Mouse (Mus musculus) neural tube, embryonic 11.5 days (tissue): ENCODE measurements around the gene Fig4. TPM values are rescaled to one million over a fixed set of nuclear protein-coding genes. Genes with fewer than 3 reads are reported as not detected.

Source experiments
- ATAC-seq: fragments of 200-750 bp; cut with Nextera tagmentation; 2 replicates; pipeline ENCODE4 v1.8.0; 2017; ENCODE audit warnings: moderate number of reproducible peaks, mild to moderate bottlenecking, moderate TSS enrichment, moderate library complexity; ENCODE audit not compliant: insufficient read depth, low FRiP score, low TSS enrichment
- DNase-seq: peaks from one replicate; pipeline ENCODE4 v3.0.0-alpha.2; 2015; ENCODE audit warnings: low spot score
- H3K27ac ChIP-seq: fragments of 300-500 bp; sonication (generic); 2 replicates; pipeline ENCODE4 v1.5.1; 2014; ENCODE audit warnings: low read depth, mild to moderate bottlenecking, low read length
- H3K27me3 ChIP-seq: fragments of 300-500 bp; sonication (generic); 2 replicates; pipeline ENCODE4 v1.6.1; 2014; ENCODE audit warnings: mild to moderate bottlenecking, low read length, mixed read lengths; ENCODE audit not compliant: control insufficient read depth, insufficient read depth
- H3K36me3 ChIP-seq: fragments of 300-500 bp; sonication (generic); 2 replicates; pipeline ENCODE4 v1.6.1; 2014; ENCODE audit warnings: mild to moderate bottlenecking, low read length, moderate library complexity, mixed read lengths; ENCODE audit not compliant: control insufficient read depth, insufficient read depth
- H3K4me1 ChIP-seq: fragments of 300-500 bp; sonication (generic); 2 replicates; pipeline ENCODE4 v1.6.1; 2014; ENCODE audit warnings: low read length, mixed read lengths; ENCODE audit not compliant: control insufficient read depth, insufficient read depth
- H3K4me2 ChIP-seq: fragments of 300-500 bp; sonication (generic); 2 replicates; pipeline ENCODE4 v1.6.1; 2014; ENCODE audit warnings: low read depth, mild to moderate bottlenecking, moderate library complexity
- H3K4me3 ChIP-seq: fragments of 300-500 bp; sonication (generic); 2 replicates; pipeline ENCODE4 v1.5.1; 2014; ENCODE audit warnings: low read depth, low read length
- H3K9ac ChIP-seq: fragments of 300-500 bp; sonication (generic); 2 replicates; pipeline ENCODE4 v1.6.1; 2014; ENCODE audit warnings: mild to moderate bottlenecking, low read length
- H3K9me3 ChIP-seq: fragments of 300-500 bp; sonication (generic); 2 replicates; pipeline ENCODE4 v1.6.1; 2016; ENCODE audit warnings: low read length; ENCODE audit not compliant: control insufficient read depth
- WGBS: fragments of 180-500 bp; shearing (Covaris S2); extraction: QIAGEN DNeasy Blood & Tissue Kit; methylation state at CpG from one replicate; pipeline ENCODE4 v1.1.7; 2014; 5-methylcytosine and 5-hydroxymethylcytosine counted together
- polyA plus RNA-seq: library from polyadenylated mRNA; unstranded; fragments of >200 nt; fragmentation: Nextera tagmentation; extraction: Ambion mirVana; gene quantifications from 2 replicates; pipeline ENCODE4 v1.2.1, GENCODE M21; 2014

Fig4 gene
- polyA plus RNA-seq, 1 experiment from 2014 or later, result 29.6 TPM

DNA sequence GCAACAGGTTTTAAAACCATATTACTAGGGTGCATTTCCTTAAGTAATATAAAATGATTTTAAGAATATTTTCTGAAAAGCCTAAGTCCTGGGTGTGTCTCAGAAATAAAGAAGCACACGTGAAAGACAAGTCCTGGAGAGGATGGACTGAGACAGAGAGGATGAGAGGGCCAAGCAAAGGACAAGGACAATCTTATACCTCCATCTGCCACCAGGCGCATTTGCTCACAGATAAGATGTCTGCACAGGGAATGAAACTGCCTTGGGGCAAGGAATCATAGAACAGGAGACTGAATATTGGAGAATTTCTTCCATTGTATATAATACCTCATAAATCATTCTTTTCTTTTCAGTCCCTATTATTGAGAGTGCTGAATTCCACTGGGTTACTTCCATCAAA, 67.0 kb downstream of the Fig4 start:
- no peaks in the 10 kb centered on the region; the same call in 1 of the 2 replicates for H3K36me3 ChIP-seq
- DNase-seq (no peak), ATAC-seq (no peak)
- H3K4me3 ChIP-seq, result no peak overlapping the region
- H3K9me3 ChIP-seq, result no peaks in the 10 kb centered on the region
- H3K9ac ChIP-seq, result no peak overlapping the region
- H3K4me2 ChIP-seq, result no peak overlapping the region
- no peaks in the 10 kb centered on the region for H3K27me3 ChIP-seq
- H3K27ac ChIP-seq, result no peak overlapping the region
- WGBS, result 87% methylated on average over 2 of the region's 2 CpGs
- no peaks in the 10 kb centered on the region for H3K4me1 ChIP-seq

DNA sequence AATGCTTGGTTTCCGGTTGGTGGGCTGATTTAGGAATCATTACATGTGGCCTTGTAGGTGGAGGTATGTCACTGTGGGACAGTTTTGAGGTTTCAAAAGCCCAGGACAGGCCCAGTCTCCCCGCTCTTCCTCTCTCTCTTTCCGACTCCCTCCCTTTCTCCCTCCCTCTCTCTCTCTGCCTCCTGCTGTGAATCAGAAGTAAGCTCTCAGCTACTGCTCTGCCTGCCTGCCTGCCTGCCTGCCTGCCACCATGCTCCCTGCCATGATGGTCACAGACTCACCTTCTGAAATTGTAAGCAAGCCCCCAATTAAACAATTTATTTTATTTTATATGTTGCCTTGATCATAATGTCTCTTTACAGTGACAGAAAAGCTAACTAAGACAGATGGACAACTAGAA, 67.5 kb downstream of the Fig4 start:
- ATAC-seq (no peak), DNase-seq (no peak)
- Histone ChIP-seq H3K9me3 (no peaks in the 10 kb centered on the region), H3K4me1 (no peaks in the 10 kb centered on the region), H3K4me2 (no peak overlapping the region), H3K27me3 (no peaks in the 10 kb centered on the region), H3K4me3 (no peak overlapping the region), H3K27ac (no peak overlapping the region), H3K36me3 (no peaks in the 10 kb centered on the region; the same call in 1 of the 2 replicates), H3K9ac (no peak overlapping the region)
- WGBS, result 71% methylated on average over 3 of the region's 3 CpGs

DNA sequence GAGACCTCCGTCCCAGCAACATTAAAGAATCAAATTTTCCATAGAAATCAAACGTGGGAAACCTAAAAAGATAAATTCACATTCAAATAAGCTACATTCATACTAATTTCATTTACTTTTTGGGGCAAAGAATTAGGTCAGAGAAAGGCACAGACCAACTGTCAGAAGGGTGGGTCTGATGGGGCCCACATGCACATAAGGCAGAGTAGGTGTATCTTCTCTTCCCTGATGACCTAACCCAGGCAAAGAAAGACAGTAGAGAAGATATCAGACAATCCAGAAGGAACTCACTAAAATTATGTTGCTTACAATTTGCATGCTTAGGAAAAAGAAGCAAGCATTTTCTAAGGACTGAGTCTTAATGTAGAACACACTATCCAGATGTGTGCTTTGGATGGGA, 67.9 kb downstream of the Fig4 start:
- no peak overlapping the region for H3K4me2 ChIP-seq
- no peaks in the 10 kb centered on the region for H3K4me1 ChIP-seq
- no peak overlapping the region for H3K27ac ChIP-seq
- no peak overlapping the region for H3K9ac ChIP-seq
- H3K4me3 ChIP-seq, result no peak overlapping the region
- no peaks in the 10 kb centered on the region for H3K27me3 ChIP-seq
- H3K9me3 ChIP-seq, result no peaks in the 10 kb centered on the region
- no peaks in the 10 kb centered on the region; the same call in 1 of the 2 replicates for H3K36me3 ChIP-seq
- ATAC-seq, result no peak
- DNase-seq, result no peak
- WGBS, result 91% methylated on average over 2 of the region's 2 CpGs

DNA sequence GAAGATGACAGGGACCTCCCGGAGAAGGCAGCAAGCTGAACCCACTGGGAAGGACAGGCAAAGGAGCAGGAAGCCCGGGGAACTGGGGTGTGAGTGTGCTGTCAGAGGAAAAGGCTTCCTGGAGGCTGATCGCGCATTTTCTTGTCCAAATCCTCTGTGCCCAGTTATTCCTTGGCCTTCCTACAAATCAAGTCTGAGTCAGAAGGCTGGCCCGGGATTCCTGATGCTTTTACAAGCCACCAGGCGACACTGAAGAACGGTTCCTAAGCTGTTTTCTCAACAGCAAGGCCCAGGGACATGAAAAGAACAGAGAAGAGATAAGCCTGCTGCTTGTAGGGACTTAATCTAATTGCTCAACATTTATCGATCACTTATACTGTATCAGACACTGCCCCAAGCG, 68.5 kb downstream of the Fig4 start:
- Histone ChIP-seq H3K9me3 (no peaks in the 10 kb centered on the region), H3K4me1 (no peaks in the 10 kb centered on the region), H3K4me2 (no peak overlapping the region), H3K9ac (no peak overlapping the region), H3K27ac (no peak overlapping the region), H3K4me3 (no peak overlapping the region), H3K27me3 (no peaks in the 10 kb centered on the region), H3K36me3 (no peaks in the 10 kb centered on the region; the same call in 1 of the 2 replicates)
- WGBS, result 79% methylated on average over 9 of the region's 9 CpGs
- DNase-seq (no peak), ATAC-seq (no peak)

DNA sequence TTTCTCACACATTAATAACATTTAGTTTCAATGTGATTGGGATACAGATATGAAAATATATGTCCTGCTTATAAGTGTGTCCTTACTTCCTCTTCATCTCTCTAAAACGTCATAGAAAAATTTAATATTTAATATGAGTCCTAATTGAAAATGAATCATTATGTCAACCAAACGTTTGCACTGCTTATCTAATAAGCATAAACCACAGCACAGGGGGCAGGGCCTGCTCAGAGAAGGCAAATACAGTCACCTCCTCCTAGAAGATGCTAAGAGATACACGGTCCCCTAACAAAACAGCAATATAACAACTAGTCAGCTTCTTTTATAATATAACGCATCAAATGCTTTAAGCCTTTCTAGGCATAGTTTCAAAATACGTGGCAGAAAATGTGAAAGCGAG, 69.9 kb downstream of the Fig4 start:
- no peak overlapping the region for H3K9ac ChIP-seq
- no peak overlapping the region for H3K27ac ChIP-seq
- H3K36me3 ChIP-seq, result no peaks in the 10 kb centered on the region
- no peak overlapping the region for H3K4me2 ChIP-seq
- no peak for ATAC-seq
- no peak overlapping the region for H3K4me3 ChIP-seq
- no peak for DNase-seq
- no peaks in the 10 kb centered on the region for H3K9me3 ChIP-seq
- H3K27me3 ChIP-seq, result no peaks in the 10 kb centered on the region
- H3K4me1 ChIP-seq, result no peaks in the 10 kb centered on the region
- WGBS, result 88% methylated on average over 6 of the region's 6 CpGs

DNA sequence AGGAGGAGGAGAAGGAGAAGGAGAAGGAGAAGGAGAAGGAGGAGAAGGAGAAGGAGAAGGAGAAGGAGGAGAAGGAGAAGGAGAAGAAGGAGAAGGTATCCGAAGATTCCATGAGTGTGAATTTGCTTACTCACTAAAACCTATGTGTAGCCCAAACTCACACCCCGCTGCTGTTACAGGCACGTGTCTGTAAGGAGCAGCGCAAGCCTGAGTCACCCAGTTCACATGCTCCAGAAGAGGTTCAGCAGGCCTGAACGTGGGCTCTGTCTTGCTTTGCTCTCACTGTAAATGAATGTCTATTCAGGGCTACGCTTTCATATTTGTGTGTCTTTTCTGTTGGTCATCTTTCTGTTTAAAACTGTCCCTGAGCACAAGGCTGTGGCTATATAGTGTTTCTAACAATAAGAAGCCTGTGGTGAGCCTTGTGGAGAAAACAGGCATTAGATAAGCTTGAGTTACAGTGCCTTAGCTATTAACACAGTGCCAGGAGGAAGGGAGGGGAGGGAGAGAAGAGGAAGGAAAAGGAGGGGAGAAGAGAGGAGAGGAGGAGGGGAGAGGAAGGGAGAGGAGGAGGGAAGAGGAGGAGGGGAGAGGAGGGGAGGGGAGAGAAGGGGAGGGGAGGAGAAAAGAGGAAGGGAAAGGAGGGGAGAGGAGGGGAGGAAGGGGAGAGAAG, 71.8 kb downstream of the Fig4 start:
- H3K4me3 ChIP-seq, result no peak overlapping the region
- no peaks in the 10 kb centered on the region for H3K4me1 ChIP-seq
- H3K4me2 ChIP-seq, result no peak overlapping the region
- H3K27me3 ChIP-seq, result no peaks in the 10 kb centered on the region
- no peaks in the 10 kb centered on the region for H3K36me3 ChIP-seq
- H3K27ac ChIP-seq, result no peak overlapping the region
- 84% methylated on average over 6 of the region's 6 CpGs for WGBS
- no peaks in the 10 kb centered on the region for H3K9me3 ChIP-seq
- no peak for ATAC-seq
- DNase-seq, result no peak
- H3K9ac ChIP-seq, result no peak overlapping the region

DNA sequence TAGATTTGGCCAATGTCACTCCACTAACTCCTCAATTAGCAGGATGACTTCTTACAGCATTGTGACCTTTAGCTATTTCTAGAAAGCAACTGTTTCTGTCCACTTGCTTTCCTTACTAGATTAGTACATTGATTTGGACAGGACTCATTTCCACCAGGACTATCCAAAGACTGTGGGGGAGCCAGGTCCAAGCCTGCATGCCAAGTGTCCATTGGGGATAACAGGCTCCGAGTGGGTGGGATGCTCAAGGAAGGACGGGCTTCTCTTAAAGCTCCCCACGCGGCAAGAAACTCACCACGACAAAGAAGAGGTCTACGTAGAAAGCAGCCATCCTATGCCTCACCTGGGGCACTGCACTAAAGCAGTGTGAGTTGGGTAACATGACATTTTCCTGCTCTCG, 75.4 kb downstream of the Fig4 start:
- Histone ChIP-seq H3K27ac (no peak overlapping the region), H3K4me2 (no peak overlapping the region), H3K9me3 (no peaks in the 10 kb centered on the region), H3K4me3 (no peak overlapping the region), H3K36me3 (no peaks in the 10 kb centered on the region), H3K27me3 (no peaks in the 10 kb centered on the region), H3K9ac (no peak overlapping the region), H3K4me1 (no peaks in the 10 kb centered on the region)
- 87% methylated on average over 7 of the region's 7 CpGs for WGBS
- ATAC-seq (no peak), DNase-seq (no peak)

DNA sequence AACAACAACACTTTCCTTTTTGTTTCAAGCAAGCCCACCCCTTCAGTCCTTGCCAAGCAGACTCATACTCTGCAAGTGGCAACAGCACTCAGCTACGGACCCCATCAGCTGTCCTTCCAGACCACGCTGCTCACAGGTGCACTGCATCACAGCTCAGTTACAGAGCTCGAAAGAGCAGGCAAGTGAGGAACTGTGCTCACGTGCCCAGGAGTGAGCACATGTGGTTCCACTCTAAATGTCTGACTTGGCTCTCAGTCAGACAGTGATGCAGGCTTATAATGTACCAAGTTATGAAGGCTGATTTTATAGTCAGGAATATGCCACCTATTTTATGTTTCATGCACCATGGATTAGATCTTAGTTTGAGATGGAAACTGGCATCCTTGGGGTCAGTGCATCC, 79.6 kb downstream of the Fig4 start:
- H3K9ac ChIP-seq, result no peak overlapping the region
- H3K4me3 ChIP-seq, result no peak overlapping the region
- no peaks in the 10 kb centered on the region for H3K9me3 ChIP-seq
- DNase-seq (no peak), ATAC-seq (no peak)
- H3K4me2 ChIP-seq, result no peak overlapping the region
- no peaks in the 10 kb centered on the region for H3K27me3 ChIP-seq
- no peaks in the 10 kb centered on the region for H3K36me3 ChIP-seq
- WGBS, result 89% methylated on average over 4 of the region's 4 CpGs
- no peaks in the 10 kb centered on the region for H3K4me1 ChIP-seq
- H3K27ac ChIP-seq, result no peak overlapping the region

DNA sequence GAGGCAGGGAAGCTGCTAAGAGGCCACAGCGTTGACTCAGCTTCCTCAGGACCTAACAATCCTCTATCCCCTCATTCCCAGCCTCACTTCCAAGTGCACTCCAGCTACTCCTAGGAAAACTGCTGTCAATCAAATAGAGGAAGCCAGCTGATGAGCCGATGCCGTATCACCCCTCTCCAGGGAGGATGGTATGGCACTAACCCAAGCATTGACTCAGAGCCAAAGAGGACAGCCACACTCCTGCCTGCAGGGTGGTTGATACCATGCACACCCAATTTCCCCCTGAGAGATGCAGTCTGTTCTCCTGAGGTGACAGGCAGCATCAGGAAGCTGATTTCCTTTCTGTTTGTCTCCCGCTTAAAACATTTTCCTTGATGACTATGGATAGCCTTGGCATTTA, 81.9 kb downstream of the Fig4 start:
- Histone ChIP-seq H3K9me3 (no peaks in the 10 kb centered on the region), H3K36me3 (no peaks in the 10 kb centered on the region), H3K4me2 (no peak overlapping the region), H3K9ac (no peak overlapping the region), H3K4me3 (no peak overlapping the region), H3K27ac (no peak overlapping the region), H3K27me3 (no peaks in the 10 kb centered on the region), H3K4me1 (no peaks in the 10 kb centered on the region)
- DNase-seq (no peak), ATAC-seq (no peak)
- whole genome bisulfite sequencing, result 79% methylated on average over 4 of the region's 4 CpGs
